Mouse (Mus musculus) G1E (cell line): ENCODE results near the gene Trmt1.

ENCODE experiments used
- CTCF ChIP-seq: IDR thresholded peaks from 2 replicates; pipeline ENCODE4 v1.5.1; 2012; ENCODE audit warnings: low read depth, low read length, inconsistent platforms, mixed read lengths
- TAL1 ChIP-seq: conservative IDR thresholded peaks from 2 replicates; pipeline ENCODE4 v1.6.1; 2012; ENCODE audit warnings: low read depth, low read length, inconsistent platforms, mixed read lengths

DNA sequence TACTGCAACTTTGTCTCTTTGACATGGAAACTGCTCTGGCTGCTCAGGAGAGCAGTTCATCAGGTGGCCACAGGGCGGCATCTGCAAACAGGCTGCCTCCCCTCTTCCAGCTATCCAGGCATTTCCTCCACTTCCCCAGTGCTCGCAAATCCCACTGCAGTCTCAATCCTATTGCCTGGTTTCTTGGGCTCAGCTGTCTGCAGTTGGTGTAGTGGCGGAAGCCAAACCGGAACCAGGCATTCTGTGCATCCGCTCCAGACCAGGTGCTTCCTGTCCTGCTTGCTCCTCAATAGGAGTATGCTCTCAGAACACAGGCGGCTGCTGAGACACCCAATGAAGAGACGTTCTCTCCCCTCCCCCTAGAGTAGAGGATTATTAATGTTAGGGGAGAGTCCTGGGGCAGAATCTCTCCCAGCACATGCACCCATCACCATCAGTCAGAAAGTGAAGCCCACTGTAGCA lies 13.8 kb downstream of the Trmt1 start:
- peak; percentile 67; the same call in 1 of the 2 replicates for TF ChIP-seq CTCF
- TF ChIP-seq TAL1: no peak
